Mouse (Mus musculus) E14TG2a.4 (cell line): ENCODE measurements around the gene Pole3.
"Not testable (repeated sequence)": the region's sequence is repeated elsewhere in the genome, so short reads cannot be mapped to it uniquely, and the experiment has no call there.

Source experiments
- H3K27me3 ChIP-seq: 2 replicates; pipeline ENCODE4 v1.6.1; 2014; ENCODE audit warnings: low read length, control low read depth; ENCODE audit not compliant: insufficient read depth
- H3K36me3 ChIP-seq: 2 replicates; pipeline ENCODE4 v1.6.1; 2014; ENCODE audit warnings: low read length, control low read depth; ENCODE audit not compliant: insufficient read depth
- H3K4me1 ChIP-seq: replicated peaks from 2 replicates; pipeline ENCODE4 v1.6.1; 2014; ENCODE audit warnings: low read depth, low read length, control low read depth
- H3K4me3 ChIP-seq: replicated peaks from 2 replicates; pipeline ENCODE4 v1.5.1; 2014; ENCODE audit warnings: mild to moderate bottlenecking, low read length
- H3K9me3 ChIP-seq: 2 replicates; pipeline ENCODE4 v1.6.1; 2014; ENCODE audit warnings: low read length, control low read depth
- CTCF ChIP-seq: conservative IDR thresholded peaks from 2 replicates; pipeline ENCODE4 v1.5.1; 2014; ENCODE audit warnings: low read length
- NANOG ChIP-seq: IDR thresholded peaks from 2 replicates; pipeline ENCODE4 v1.6.1; 2014; ENCODE audit warnings: borderline replicate concordance, low read length, mixed read lengths
- POU5F1 ChIP-seq: IDR thresholded peaks from 2 replicates; pipeline ENCODE4 v1.6.1; 2014; ENCODE audit warnings: low read length, borderline replicate concordance

Gene Pole3

GRCm38 (mm10) chr4:62479937-62480708 is 44.7 kb downstream of the Pole3 start, which contains the start of gene Bspry:
Gene Bspry, plus strand, starts transcription at chr4:62480053.
- TF ChIP-seq NANOG (no peak), POU5F1 (no peak), CTCF (no peak)
- H3K36me3 ChIP-seq, result no peaks in the 10 kb centered on the region; the same call in 1 of the 2 replicates
- peaks cover 40% of the 10 kb centered on the region for H3K27me3 ChIP-seq
- peaks cover 15% of the 10 kb centered on the region for H3K4me1 ChIP-seq
- H3K9me3 ChIP-seq, result peaks cover 6% of the 10 kb centered on the region
- peak within 1 kb of the TSS; percentile 88 for H3K4me3 ChIP-seq

GRCm38 (mm10) chr4:62479593-62479936 is 45.3 kb downstream of the Pole3 start:
- Histone ChIP-seq H3K4me3 (peak overlapping the region; percentile 88), H3K9me3 (peaks cover 12% of the 10 kb centered on the region), H3K27me3 (peaks cover 40% of the 10 kb centered on the region)
- TF ChIP-seq CTCF, result peak; percentile 20
- not testable (repeated sequence) for H3K36me3 ChIP-seq, H3K4me1 ChIP-seq

- TF ChIP-seq NANOG (no peak), POU5F1 (no peak), CTCF (no peak)
- Histone ChIP-seq H3K36me3 (no peaks in the 10 kb centered on the region; the same call in 1 of the 2 replicates), H3K9me3 (peaks cover 15% of the 10 kb centered on the region), H3K4me3 (no peak overlapping the region), H3K27me3 (peaks cover 40% of the 10 kb centered on the region), H3K4me1 (peaks cover 8% of the 10 kb centered on the region)
Observed at GRCm38 (mm10) chr4:62477542-62478244, 47.2 kb downstream of the Pole3 start.

GRCm38 (mm10) chr4:62475793-62476192 is 49.1 kb downstream of the Pole3 start:
- Histone ChIP-seq H3K4me3 (no peak overlapping the region), H3K36me3 (no peaks in the 10 kb centered on the region), H3K4me1 (peaks cover 7% of the 10 kb centered on the region), H3K9me3 (peaks cover 15% of the 10 kb centered on the region), H3K27me3 (peaks cover 21% of the 10 kb centered on the region)
- TF ChIP-seq POU5F1, result no peak
- no peak for TF ChIP-seq NANOG
- no peak for TF ChIP-seq CTCF

GRCm38 (mm10) chr4:62475131-62475530 is 49.7 kb downstream of the Pole3 start:
- H3K9me3 ChIP-seq, result peaks cover 15% of the 10 kb centered on the region
- peaks cover 4% of the 10 kb centered on the region for H3K4me1 ChIP-seq
- TF ChIP-seq CTCF, result no peak
- no peak for TF ChIP-seq NANOG
- TF ChIP-seq POU5F1, result no peak
- peaks cover 15% of the 10 kb centered on the region for H3K27me3 ChIP-seq
- H3K36me3 ChIP-seq, result no peaks in the 10 kb centered on the region
- H3K4me3 ChIP-seq, result no peak overlapping the region
